Mouse (Mus musculus): Measurements from ENCODE around the gene Il4i1.

Il4i1 gene

DNA sequence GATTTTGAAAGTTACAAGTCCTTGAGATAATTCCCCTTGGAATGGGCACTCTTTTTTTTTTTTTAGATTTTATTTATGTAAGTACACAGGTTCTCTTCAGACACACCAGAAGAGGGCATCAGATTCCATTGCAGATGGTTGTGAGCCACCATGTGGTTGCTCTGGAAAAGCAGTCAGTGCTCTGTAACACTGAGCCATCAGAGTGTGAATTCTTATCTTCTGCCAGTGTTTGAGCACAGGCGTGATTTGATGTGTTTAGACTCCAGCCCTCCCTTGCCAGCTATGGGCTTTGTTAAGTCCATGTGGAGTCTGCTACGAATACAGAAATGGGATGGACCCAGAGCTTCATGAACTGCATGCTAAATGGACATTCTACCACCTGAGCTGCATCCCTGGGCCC is 2.0 kb downstream of the Il4i1 start:
- in situ Hi-C loops (cut with MboI, MseI), result loop anchor here (10.0 kb wide), 2 partner anchors 73 to 263 kb away; partner anchors contain the start of genes Nr1h2 and Vrk3

DNA sequence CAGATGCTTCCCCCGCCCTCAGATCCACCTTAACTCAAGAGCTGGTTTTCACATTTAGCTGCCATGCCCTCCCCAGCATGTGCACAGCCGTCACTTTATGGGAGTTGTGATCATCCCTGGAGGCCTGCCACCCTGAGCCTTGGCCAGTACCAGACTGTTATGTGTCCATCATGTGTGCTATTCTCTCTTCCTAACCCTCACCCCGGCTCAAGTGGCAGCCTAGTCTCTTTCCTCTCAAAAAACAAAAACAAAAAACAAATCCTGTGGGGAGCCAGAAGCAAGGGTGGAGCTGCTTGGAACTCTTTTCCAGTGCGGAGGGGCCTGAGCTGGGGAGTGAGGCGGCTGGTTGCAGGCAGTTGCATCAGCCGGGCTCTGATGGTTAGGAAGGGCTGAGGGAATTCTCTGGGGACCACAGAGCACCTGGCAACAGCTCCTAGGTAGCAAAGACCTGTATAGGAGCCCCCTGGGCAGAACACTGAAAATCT is 2.6 kb downstream of the Il4i1 start:
- in situ Hi-C loops (cut with MboI, MseI), result loop anchor here (10.0 kb wide), 2 partner anchors 74 to 264 kb away; partner anchors contain the start of genes Nr1h2 and Vrk3

DNA sequence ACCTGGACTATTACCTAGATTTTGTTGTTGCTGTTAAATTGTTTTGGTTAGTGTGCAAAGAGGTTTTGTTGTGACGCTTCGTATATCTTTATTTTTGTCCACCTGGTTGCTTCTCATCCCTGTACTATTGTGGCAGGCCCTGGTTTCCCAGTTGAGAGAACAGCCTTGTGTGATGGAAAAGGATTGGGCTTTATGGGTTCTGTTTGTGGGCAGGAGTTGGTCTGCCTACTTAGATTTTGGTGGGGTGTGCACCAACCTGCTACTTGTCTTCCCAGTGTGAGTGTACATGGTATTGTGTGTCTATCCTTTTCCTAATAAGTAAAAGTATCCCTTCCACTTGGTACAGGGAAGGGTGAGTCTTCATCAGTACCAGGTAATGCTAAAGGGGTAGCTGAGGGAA is 3.2 kb downstream of the Il4i1 start:
- in situ Hi-C loops (cut with MboI, MseI), result loop anchor here (10.0 kb wide), 2 partner anchors 75 to 265 kb away; partner anchors contain the start of genes Nr1h2 and Vrk3

DNA sequence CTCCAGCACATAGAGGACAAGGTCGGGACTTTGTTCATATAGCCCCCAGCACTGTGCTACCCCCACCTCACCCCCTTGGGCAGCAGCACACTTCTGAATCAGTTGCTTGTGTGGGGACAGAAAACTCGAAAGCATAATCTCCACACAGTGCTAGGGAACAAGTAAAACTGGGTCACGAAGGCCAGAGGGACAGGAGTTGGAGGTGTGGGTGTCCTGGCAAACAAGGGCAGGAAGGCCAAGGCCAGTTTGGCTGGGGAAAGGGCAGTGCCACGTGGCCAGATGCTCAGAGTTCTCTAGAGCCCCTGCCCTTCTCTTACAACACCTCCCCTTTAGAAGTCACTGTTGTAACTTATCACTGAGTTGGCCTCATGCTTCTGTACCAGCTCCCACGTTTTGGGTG is 3.7 kb downstream of the Il4i1 start:
- in situ Hi-C loops (cut with MboI, MseI), result loop anchor here (10.0 kb wide), 2 partner anchors 75 to 265 kb away; partner anchors contain the start of genes Nr1h2 and Vrk3

DNA sequence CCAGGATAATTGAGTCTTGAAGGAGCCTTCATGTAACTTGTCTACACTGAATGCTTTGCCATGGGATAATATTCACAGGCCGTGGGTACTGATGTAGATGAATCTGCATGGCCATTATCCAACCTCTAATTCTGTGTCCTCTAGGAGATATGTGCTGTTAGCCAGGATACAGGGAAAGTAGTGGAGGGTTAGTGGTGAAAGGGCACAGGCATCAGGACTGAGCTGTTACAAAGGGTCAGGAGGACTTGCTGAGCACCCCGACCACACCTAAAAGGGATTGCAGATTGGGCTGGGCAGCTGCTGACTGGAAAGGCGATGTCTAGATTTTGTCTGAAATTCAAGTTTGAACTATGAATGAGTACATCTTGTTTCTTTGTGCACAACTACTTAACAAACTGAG is 4.3 kb downstream of the Il4i1 start:
- in situ Hi-C loops (cut with MboI, MseI), result no loop called here

DNA sequence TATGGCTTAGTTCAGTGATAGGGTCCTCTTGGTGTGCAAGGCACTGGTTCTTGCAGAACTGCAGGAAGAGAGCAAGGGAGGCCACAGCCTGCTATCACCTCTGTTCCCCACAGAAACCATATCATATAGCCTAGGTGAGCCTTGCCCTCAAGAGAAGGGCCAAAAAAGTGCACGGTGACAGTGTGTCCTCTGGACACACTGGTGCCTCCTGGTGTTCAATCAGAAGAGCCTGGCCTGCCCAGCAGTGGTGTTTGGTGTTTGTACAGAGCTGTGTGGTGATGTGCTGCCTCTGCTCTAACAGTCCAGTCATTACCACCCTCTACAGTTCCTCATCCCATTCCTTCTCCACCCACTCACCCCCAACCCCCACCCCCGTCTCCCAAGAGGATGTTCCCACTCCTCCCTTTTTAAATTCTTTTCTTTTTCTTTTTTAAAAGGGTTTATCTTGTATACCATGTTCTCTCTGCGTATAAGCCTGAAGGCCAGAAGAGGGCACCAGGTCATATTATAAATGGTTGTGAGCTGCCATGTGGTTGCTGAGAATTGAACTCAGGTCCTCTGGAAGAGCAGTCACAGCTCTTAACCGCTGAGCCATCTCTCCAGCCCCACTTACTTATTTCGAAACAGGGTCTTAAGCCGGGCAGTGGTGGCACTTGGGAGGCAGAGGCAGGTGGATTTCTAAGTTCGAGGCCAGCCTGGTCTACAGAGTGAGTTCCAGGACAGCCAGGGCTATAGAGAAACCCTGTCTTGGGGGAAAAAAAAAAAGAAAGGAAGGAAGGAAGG is 5.7 kb downstream of the Il4i1 start:
- in situ Hi-C loops (cut with MboI, MseI), result no loop called here

DNA sequence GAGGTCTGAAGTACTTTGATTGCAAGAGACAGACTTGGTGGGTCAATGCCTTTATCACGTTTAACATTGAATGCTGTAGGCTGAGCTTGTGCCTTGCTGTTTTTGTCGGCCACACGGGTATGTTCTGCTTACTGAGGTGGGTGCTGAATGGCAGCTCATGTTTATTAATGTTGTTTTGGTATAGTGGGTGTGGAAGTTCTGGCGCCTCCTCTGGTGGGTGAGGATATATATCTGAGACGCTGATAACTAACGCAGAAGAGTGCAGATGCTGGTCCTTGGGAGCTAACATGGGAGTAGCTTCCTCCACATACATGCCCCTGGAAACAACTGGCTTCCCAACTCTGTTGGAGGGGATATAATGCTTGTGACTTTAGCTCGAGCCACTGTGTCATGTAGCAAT is 7.2 kb downstream of the Il4i1 start:
- in situ Hi-C loops (cut with MboI, MseI), result no loop called here

DNA sequence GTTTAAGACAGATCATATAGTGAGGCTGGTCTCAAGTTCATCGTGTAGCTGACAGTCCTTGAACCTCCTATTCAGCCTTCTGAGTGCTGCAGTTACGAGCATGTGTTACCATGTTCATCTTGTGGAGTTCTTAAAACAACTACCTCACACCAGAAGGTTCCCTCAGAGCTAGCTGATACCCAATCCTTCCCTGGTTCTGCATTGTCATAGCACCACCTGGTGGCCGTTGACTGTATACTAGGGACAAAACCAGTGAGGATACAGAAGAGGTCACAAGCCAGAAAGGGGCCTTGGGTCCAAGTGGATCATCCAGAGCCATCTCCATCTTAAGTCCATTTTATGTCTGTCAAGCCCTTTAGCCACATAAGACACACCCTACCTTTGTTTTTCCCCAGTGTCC is 8.7 kb downstream of the Il4i1 start:
- in situ Hi-C loops (cut with MboI, MseI), result no loop called here

DNA sequence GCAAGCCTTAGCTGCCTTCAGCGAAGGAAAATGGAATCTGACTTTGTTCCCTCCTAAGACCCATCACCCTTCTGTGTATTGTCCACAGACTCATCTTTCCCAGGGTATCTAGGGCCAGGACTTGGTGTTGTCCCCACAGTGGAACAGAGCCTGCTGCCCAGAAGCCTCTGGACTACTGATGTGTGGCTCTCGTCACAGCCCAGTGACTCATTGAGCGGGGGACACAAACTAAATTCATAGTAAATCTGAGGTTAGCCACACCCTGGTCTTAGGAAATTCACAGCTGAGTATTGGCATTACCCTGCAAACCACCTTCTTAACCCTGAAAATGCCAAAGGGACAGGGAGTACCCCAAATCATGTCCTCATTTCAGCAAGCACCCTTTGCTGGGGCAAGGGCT is 10.6 kb downstream of the Il4i1 start:
- in situ Hi-C loops (cut with MboI, MseI), result no loop called here

DNA sequence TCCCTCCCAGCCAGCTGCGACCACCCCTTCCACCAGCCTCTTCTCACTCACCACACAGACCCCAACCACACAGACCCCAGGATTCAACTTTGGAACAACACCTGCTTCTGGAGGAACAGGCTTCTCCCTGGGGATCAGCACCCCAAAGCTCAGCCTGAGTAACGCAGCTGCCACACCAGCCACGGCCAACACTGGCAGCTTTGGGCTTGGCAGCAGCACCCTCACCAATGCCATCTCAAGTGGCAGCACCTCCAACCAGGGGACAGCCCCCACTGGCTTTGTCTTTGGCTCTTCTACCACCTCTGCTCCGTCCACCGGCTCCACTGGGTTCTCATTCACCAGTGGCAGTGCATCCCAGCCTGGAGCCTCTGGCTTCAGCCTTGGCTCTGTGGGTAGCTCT is 12.5 kb downstream of the Il4i1 start:
- in situ Hi-C loops (cut with MboI, MseI), result no loop called here

DNA sequence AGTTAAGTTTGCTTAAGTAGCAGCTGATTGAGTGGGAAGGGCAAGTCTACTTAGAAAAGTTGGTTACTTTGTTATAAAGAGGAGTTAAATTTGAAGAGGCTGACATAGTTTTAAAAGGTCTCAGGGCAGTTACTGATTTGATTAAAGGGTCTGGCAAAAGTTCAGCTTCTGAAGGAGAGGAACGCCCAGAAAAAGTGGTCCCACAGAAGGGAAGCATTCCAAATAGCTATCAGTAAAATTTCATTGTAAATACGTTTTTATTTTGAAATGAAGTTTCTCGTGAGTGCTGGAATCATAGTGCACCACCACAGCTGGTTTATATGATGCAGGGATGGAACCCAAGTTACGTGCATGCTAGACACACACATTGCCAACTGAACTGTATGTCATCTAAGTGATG is 16.6 kb downstream of the Il4i1 start:
- in situ Hi-C loops (cut with MboI, MseI), result no loop called here

DNA sequence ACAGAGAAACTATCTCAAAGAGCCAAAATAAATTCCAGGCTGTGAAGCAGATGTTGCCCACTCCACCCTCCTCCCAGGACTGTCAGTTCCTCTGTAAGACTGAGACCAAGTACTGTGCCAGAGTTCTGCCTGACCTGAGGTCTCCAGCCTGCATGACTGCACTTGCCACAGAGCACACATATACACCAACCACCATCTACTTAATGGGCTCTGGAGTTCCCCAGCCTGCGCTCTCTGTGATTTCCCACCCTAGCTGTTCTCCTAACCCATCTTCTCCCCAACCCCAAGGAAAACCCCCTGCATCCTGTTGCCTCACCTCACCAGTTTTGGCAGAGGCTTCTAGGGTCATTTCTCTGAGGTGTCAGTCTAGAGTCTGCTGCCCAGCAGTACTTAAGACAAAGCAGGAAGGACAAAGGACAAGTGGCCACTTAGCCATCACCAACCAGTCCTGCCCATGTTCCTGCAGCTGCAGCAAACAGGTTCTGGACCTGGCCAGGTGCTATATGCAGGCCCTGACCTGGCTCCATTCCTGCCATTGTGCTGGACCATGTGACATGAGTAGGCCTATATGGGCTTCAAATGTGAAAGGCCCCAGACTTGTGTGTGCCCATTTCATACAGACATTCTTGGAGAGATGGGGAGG is 19.3 kb downstream of the Il4i1 start:
- in situ Hi-C loops (cut with MboI, MseI), result no loop called here

DNA sequence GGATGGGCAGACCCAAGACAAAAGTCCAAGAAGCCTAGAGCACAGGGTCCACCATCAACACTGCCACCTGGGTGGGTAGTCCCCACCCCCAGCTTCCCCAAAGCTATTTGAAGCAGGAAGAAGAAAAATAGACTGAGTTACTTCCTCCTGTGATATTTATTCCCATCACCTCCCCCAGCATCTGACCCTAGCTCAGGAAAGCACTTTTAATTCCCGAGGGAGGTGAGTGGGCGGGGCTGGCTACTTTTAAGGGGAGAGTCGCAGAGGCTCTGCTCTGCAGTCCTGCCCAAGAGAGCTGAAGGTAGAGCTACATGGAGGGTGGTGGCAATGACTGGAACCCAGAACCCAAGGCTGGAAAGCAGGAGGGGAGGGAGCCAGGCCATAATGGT is 19.8 kb downstream of the Il4i1 start:
- in situ Hi-C loops (cut with MboI, MseI), result no loop called here

DNA sequence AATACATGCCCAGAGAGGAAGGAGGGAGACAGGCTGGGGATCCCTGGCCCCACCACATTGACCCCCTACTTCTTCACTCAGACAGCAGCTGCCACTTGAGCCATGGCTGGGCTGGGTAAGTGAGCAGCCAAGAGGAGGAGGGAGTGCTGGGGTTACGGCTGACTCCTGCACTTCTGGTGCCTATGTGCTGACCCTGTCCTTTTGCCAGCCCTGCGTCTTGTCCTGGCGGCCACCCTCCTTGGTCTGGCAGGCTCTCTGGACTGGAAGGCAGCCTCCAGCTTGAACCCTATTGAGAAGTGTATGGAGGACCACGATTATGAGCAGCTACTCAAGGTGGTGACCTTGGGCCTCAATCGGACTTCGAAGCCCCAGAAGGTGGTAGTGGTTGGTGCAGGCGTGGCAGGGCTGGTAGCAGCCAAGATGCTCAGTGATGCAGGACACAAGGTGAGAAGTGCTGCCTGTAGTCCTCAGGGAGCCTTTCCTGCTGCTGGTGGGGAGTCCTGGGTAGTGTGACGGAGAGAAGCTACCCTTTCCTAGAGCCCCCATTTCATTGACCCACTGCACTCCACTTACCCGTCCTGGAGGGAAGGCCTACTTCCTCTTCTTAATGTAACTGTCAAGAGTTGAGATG is 20.4 kb downstream of the Il4i1 start:
- in situ Hi-C loops (cut with MboI, MseI), result no loop called here

DNA sequence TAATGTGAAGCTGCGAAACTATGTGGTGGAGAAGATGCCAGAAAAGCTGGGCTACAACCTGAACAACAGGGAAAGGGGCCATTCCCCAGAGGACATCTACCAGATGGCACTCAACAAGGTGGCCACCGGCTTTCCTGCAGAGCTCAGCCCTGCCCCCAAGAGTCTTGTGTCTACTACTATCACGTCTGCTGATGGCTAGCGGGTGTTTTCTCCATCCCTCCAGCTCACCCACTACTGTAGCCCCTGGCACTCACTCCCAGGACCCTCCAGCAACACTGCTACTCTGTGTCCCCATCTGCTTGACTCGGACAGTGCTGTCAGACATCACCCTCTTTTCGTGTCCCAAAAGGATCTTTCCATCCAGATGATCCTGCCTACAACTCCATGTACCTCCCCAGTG is 21.9 kb downstream of the Il4i1 start:
- in situ Hi-C loops (cut with MboI, MseI), result no loop called here

DNA sequence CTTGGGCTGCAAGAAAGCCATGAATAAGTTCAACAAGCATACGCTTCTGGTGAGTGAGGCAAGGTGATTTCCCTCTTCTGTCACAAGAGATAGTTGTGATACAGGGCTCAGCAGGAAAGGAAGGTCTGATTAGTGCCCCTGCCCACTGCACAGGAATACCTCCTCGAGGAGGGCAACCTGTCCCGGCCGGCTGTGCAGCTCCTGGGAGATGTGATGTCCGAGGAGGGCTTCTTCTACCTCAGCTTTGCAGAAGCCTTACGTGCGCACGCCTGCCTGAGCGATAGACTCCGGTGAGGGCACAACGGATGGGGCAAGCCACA is 22.9 kb downstream of the Il4i1 start:
- in situ Hi-C loops (cut with MboI, MseI), result no loop called here

DNA sequence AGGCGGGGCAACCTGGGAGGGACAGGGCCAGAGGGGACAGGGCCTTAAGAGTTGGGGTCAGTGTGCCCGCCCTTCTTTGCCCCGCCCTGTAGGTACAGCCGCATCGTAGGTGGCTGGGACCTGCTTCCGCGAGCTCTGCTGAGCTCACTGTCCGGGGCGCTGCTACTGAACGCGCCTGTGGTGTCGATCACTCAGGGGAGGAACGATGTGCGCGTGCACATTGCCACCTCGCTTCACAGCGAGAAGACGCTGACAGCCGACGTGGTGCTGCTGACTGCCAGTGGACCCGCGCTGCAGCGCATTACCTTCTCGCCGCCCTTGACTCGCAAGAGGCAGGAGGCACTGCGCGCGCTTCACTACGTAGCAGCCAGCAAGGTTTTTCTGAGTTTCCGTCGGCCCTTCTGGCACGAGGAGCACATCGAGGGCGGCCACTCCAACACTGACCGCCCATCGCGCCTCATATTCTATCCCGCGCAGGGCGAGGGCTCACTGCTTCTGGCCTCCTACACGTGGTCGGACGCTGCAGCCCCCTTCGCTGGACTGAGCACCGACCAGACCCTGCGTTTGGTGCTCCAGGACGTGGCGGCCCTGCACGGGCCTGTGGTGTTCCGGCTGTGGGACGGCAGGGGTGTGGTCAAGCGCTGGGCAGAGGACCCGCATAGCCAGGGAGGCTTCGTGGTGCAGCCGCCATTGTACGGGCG is 23.5 kb downstream of the Il4i1 start:
- in situ Hi-C loops (cut with MboI, MseI), result loop anchor here (5.0 kb wide), 1 partner anchor 117 kb away; no protein-coding TSS in a partner anchor

DNA sequence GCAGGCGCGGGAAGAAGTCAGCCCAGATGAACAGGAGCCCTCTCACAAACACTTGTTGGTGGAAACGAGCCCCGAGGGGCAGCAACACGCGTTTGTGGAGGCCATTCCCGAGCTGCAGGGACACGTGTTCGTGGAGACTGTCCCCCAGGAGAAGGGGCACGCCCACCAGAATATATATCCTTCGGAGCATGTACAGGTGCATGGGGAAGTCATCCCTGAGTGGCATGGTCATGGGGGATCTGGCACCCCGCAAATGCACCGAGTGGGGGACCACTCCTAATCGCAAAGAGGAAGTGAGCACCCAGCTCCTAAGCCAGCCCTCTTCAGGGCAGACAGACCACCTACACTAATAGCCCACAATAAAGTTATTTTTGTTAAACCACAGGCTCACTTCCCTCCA is 24.2 kb downstream of the Il4i1 start:
- in situ Hi-C loops (cut with MboI, MseI), result loop anchor here (5.0 kb wide), 1 partner anchor 118 kb away; no protein-coding TSS in a partner anchor

DNA sequence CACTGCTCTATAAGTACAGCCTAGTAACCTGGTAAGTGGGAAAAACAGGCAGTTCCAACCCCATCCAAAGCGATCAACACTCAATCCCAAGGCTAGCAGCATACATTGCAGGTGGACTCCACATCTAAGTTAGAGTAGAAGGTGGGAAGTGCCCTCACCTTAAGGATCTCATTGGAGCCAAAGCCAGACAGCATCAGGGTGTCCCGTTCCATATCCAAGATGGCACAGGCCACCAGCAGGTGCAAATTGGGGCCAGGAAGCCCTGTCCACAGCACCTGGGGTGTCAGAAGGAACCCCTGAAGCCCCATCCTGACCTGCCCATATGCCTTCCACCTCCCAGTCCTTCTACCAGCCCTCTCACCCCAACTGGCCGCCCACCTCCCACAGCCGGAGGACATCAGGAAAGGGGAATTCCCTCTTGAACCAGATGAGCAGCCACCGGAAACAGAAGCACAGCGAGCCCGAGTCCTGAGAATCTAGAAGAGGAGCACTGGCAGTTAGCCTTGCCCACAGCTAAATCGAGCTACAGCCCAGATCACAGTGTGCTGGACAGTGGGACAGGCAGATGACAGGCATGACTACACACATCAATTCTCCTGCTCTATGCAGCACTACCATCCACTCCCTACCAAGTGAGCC is 25.8 kb downstream of the Il4i1 start:
- in situ Hi-C loops (cut with MboI, MseI), result loop anchor here (5.0 kb wide), 1 partner anchor 120 kb away; no protein-coding TSS in a partner anchor

DNA sequence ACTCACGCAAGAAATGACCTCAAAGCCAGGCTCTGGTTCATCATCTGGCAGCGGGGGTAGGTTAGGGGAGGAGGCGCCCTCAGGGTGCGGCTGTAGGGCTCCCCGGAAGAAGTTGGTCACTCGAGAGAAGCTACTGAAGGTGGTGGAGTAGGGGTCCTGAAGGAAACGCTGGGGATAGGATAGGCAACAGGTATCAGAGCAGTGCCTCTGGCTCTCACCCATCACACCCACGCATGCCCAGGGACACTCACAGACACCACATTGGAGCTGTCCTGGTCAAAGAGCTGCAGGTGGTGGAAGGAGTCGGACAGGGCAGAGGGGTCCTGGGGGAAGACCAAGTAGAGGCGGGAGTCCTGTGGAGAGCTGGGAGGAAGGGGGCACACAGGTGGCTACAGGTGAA is 28.8 kb downstream of the Il4i1 start:
- in situ Hi-C loops (cut with MboI, MseI), result no loop called here

DNA sequence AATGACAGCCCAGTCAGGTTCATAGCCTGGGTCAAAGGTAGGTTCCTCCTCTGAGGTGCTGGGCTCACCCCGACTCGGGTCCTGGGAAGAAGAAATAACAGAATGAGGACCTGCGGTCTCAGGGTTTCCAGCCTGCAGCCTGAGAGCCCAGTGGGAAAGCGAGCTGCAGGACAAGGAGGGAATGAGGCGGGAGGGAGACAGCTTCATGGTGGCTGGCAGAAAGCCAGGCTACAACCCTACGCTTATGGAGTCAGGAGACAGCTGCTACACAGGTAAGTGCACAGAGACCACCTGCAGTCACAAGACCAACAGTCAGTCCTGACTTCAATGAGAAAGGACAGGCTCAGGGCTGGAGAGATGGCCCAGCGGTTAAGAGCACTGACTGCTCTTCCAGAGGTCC is 30.6 kb downstream of the Il4i1 start:
- in situ Hi-C loops (cut with MboI, MseI), result no loop called here
